Mouse (Mus musculus) heart, embryonic 11.5 days (tissue): ENCODE results near the gene Nars2. TPM values are rescaled to one million over a fixed set of nuclear protein-coding genes. Genes with fewer than 3 reads are reported as not detected.
A peak's percentile ranks its signal among the peaks of the same experiment; 100 is the strongest.

Experiments
- ATAC-seq: fragments of 200-750 bp; cut with Nextera tagmentation; replicated peaks from 2 replicates; pipeline ENCODE4 v1.8.0; 2017; ENCODE audit warnings: moderate library complexity; ENCODE audit not compliant: insufficient number of reproducible peaks, low FRiP score, low TSS enrichment
- H3K27ac ChIP-seq: fragments of 300-500 bp; sonication (generic); 2 replicates; pipeline ENCODE4 v1.5.1; 2014; ENCODE audit warnings: mild to moderate bottlenecking, low read depth, low read length
- H3K27me3 ChIP-seq: fragments of 300-500 bp; sonication (generic); 2 replicates; pipeline ENCODE4 v1.6.1; 2014; ENCODE audit warnings: mild to moderate bottlenecking, low read length, mixed read lengths; ENCODE audit not compliant: control insufficient read depth, insufficient read depth
- H3K36me3 ChIP-seq: fragments of 300-500 bp; sonication (generic); 2 replicates; pipeline ENCODE4 v1.6.1; 2014; ENCODE audit warnings: mild to moderate bottlenecking, low read length, moderate library complexity, mixed read lengths; ENCODE audit not compliant: control insufficient read depth, insufficient read depth
- H3K4me1 ChIP-seq: fragments of 300-500 bp; sonication (generic); 2 replicates; pipeline ENCODE4 v1.6.1; 2014; ENCODE audit warnings: low read length; ENCODE audit not compliant: control insufficient read depth, insufficient read depth
- H3K4me2 ChIP-seq: fragments of 300-500 bp; sonication (generic); 2 replicates; pipeline ENCODE4 v1.6.1; 2014; ENCODE audit warnings: mild to moderate bottlenecking, moderate library complexity
- H3K4me3 ChIP-seq: fragments of 300-500 bp; sonication (generic); 2 replicates; pipeline ENCODE4 v1.5.1; 2014; ENCODE audit warnings: low read depth, low read length
- H3K9ac ChIP-seq: fragments of 300-500 bp; sonication (generic); 2 replicates; pipeline ENCODE4 v1.6.1; 2014; ENCODE audit warnings: mild to moderate bottlenecking, low read depth, low read length, moderate library complexity
- H3K9me3 ChIP-seq: fragments of 300-500 bp; sonication (generic); replicated peaks from 2 replicates; pipeline ENCODE4 v1.6.1; 2016; ENCODE audit warnings: low read length; ENCODE audit not compliant: control insufficient read depth
- WGBS: fragments of 180-500 bp; shearing (Covaris S2); extraction: QIAGEN DNeasy Blood & Tissue Kit; methylation state at CpG from one replicate; pipeline ENCODE4 v1.1.7; 2014; ENCODE audit not compliant: insufficient replicate concordance; 5-methylcytosine and 5-hydroxymethylcytosine counted together
- polyA plus RNA-seq: library from polyadenylated mRNA; unstranded; fragments of >200 nt; fragmentation: Nextera tagmentation; extraction: Ambion mirVana; gene quantifications from 2 replicates; pipeline ENCODE4 v1.2.1, GENCODE M21; 2014

Gene Nars2
- polyA plus RNA-seq, 1 experiment from 2014 or later: 16.0 TPM

- no peak for ATAC-seq
- no peaks in the 10 kb centered on the region for H3K4me1 ChIP-seq
- H3K9ac ChIP-seq: no peak overlapping the region
- no peaks in the 10 kb centered on the region for H3K9me3 ChIP-seq
- WGBS: 71% methylated on average over 5 of the region's 5 CpGs
- H3K27ac ChIP-seq: no peak overlapping the region
- no peak overlapping the region for H3K4me2 ChIP-seq
- no peaks in the 10 kb centered on the region for H3K27me3 ChIP-seq
- peaks cover 2% of the 10 kb centered on the region; the same call in 1 of the 2 replicates for H3K36me3 ChIP-seq
- no peak overlapping the region for H3K4me3 ChIP-seq
Measured at GRCm38 (mm10) chr7:97072061-97072460, 120.8 kb downstream of the Nars2 start.

GRCm38 (mm10) chr7:97074974-97075373, 123.7 kb downstream of the Nars2 start:
- no peak overlapping the region for H3K9ac ChIP-seq
- no peaks in the 10 kb centered on the region for H3K36me3 ChIP-seq
- H3K9me3 ChIP-seq: no peaks in the 10 kb centered on the region
- H3K4me1 ChIP-seq: no peaks in the 10 kb centered on the region
- H3K4me2 ChIP-seq: no peak overlapping the region
- no peaks in the 10 kb centered on the region for H3K27me3 ChIP-seq
- WGBS: 85% methylated on average over 1 of the region's 1 CpGs
- ATAC-seq: no peak
- no peak overlapping the region for H3K4me3 ChIP-seq
- H3K27ac ChIP-seq: no peak overlapping the region

DNA sequence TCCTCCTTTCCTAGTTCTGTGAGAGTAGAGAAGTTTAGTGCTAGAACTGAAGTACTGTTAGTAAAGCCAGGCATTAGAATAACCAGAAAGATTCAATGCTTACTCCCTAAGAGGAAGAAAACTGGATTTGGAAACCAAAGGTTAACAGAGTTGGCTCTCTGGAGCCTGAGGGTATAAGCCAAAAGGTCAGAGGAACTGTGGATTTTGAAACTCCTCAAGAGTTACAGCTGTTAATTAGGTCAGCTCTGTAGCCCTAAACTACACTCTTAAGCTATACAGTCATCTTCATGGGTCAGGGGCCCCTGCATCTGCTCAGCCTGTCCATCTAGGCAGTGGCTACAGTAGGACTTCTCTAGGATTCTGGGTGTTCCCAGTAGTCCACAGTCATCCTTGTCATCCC, 125.7 kb downstream of the Nars2 start:
- ATAC-seq: no peak
- no peak overlapping the region for H3K4me3 ChIP-seq
- no peaks in the 10 kb centered on the region for H3K27me3 ChIP-seq
- H3K9ac ChIP-seq: no peak overlapping the region
- no peaks in the 10 kb centered on the region for H3K36me3 ChIP-seq
- no peak overlapping the region for H3K27ac ChIP-seq
- H3K4me1 ChIP-seq: peaks cover 2% of the 10 kb centered on the region; the same call in 1 of the 2 replicates
- no peaks in the 10 kb centered on the region for H3K9me3 ChIP-seq
- H3K4me2 ChIP-seq: no peak overlapping the region

DNA sequence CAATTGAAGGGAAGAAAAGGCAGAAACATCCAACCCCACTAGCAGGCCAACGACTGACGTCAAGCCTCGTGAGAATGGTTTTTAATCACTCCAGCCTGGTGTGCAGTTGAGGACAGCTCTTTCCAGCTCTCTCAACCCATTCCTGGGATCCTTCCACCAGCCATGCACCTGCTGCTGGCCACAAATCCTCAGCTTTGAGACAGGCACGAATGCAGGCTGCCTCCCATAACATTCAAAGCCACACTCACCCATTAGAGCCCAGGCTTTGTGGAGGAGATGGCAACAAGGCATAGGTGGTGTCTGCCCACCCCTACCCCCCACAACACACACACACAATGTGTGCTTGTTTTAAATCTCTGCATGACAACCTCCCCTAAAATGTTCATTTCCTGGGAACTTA, 127.4 kb downstream of the Nars2 start:
- Histone ChIP-seq H3K9me3 (no peaks in the 10 kb centered on the region), H3K4me2 (no peak overlapping the region), H3K36me3 (no peaks in the 10 kb centered on the region), H3K4me3 (no peak overlapping the region), H3K4me1 (peaks cover 7% of the 10 kb centered on the region), H3K9ac (no peak overlapping the region), H3K27ac (no peak overlapping the region), H3K27me3 (no peaks in the 10 kb centered on the region)
- WGBS: 46% methylated on average over 4 of the region's 4 CpGs
- ATAC-seq: no peak

DNA sequence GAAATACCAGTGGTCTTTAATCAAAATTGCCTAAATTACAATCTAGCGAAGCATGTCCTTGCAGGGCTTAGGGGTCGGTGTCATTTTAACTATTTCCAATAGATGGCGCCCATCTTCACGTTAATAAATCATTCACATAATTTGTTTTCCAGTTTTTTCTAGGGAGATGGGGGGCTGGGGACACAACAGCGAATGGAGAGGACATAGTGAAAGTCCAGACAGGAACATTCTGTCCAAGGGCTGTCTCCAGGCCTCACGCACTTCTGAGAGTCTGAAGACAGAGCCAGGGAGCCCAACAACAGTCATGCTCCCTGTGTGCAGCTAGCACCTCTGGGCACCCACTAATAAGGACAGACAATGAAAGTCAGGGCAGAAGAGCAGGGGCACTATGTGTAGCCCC, 127.8 kb downstream of the Nars2 start:
- WGBS: 14% methylated on average over 6 of the region's 6 CpGs
- Histone ChIP-seq H3K4me1 (peaks cover 11% of the 10 kb centered on the region), H3K9me3 (no peaks in the 10 kb centered on the region), H3K9ac (no peak overlapping the region), H3K36me3 (no peaks in the 10 kb centered on the region), H3K4me3 (no peak overlapping the region), H3K4me2 (no peak overlapping the region; the same call in 1 of the 2 replicates), H3K27ac (no peak overlapping the region), H3K27me3 (no peaks in the 10 kb centered on the region)
- ATAC-seq: no peak

- 67% methylated on average over 4 of the region's 4 CpGs for WGBS
- no peak overlapping the region for H3K4me2 ChIP-seq
- no peaks in the 10 kb centered on the region for H3K27me3 ChIP-seq
Measured at GRCm38 (mm10) chr7:97079651-97080365, 128.5 kb downstream of the Nars2 start.

DNA sequence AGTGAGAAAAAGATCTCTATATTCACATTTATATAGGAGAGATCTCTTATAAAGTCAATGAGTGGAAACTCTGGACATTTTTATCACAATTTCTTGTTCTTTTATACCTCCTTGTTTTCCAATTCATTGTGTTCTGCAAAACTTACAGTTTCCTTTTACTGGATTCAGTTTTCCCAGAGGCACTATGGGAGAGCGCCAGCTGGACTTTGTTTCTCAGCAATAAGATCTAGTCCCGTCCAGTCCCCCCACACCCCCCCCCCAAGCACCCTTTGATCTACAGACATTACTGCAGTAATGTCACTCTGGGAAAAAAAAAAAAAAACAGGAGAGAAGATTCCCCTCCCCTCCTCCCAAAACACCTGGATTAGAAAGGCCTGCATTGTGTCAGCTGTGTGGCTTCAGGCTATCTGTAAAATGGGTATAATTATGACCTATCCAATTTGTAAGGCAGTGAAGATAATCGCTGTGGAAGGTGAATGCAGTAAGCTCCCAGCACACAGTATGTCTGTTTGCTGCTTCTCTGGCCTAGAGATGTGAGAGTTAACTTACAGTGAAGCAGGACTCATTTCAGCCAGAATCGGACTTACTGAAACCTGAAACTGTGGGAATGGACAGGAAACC, 129.4 kb downstream of the Nars2 start:
- 38% methylated on average over 4 of the region's 4 CpGs for whole genome bisulfite sequencing
- Histone ChIP-seq H3K9me3 (no peaks in the 10 kb centered on the region), H3K9ac (peak overlapping the region; percentile 90), H3K36me3 (no peaks in the 10 kb centered on the region), H3K4me3 (peak overlapping the region; percentile 66), H3K27me3 (no peaks in the 10 kb centered on the region), H3K27ac (peak overlapping the region; percentile 96), H3K4me2 (peak overlapping the region; percentile 83), H3K4me1 (peaks cover 14% of the 10 kb centered on the region)
- ATAC-seq: no peak

More at GRCm38 (mm10) chr7:97079651-97080365, 128.5 kb downstream of the Nars2 start:
- no peak for ATAC-seq
- peaks cover 14% of the 10 kb centered on the region for H3K4me1 ChIP-seq
- H3K9ac ChIP-seq: no peak overlapping the region
- H3K27ac ChIP-seq: no peak overlapping the region
- H3K4me3 ChIP-seq: no peak overlapping the region
- H3K9me3 ChIP-seq: no peaks in the 10 kb centered on the region
- H3K36me3 ChIP-seq: no peaks in the 10 kb centered on the region

DNA sequence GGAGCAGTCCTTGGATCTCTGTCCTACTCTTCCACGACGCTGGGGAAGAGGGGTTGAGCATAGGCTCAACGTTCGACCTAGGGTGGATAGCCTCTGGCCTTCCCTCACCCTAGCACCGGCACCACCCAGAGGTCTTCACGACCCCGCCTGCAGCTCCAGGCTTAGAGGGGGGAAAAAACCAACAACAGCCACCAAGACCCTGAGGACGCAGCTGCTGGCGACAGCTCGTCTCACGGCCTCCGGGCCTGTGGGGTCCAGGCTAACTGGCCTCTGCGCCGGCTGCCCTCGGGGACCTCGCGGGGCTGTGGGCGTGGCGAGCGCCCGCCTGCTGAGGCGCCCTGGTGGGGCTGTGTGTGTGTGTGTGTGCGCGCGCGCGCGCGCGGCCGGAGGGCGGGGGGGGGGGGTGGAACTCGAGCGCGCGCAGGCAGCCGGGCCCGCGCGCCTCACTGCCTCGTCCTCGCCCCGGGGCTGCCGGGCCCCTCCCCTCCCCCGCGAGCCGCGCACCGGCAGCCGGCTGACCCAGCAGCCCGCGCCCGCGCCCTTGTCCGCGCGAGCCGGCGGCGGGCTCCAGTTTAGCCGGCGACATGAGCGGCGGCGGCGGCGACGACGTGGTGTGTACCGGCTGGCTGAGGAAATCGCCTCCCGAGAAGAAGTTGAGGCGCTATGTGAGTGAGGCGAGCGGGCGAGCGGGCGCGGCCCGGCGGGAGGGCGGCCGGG, 130.1 kb downstream of the Nars2 start, which contains the start of gene Gab2:
TSS of gene Gab2 (plus strand) at position 345 of the 717 bp plus-strand sequence.
- peak within 1 kb of the TSS; percentile 96 for H3K27ac ChIP-seq
- no peaks in the 10 kb centered on the region for H3K9me3 ChIP-seq
- H3K9ac ChIP-seq: peak within 1 kb of the TSS; percentile 90
- H3K4me3 ChIP-seq: peak within 1 kb of the TSS; percentile 66
- H3K27me3 ChIP-seq: no peaks in the 10 kb centered on the region
- H3K4me1 ChIP-seq: peaks cover 14% of the 10 kb centered on the region
- whole genome bisulfite sequencing: under 1% methylated on average over 70 of the region's 83 CpGs
- ATAC-seq: peak; percentile 85
- no peaks in the 10 kb centered on the region for H3K36me3 ChIP-seq
- H3K4me2 ChIP-seq: peak within 1 kb of the TSS; percentile 83
